Comparison of ENCODE assay signal across 9 mouse cellular contexts in the genomic region with DNA sequence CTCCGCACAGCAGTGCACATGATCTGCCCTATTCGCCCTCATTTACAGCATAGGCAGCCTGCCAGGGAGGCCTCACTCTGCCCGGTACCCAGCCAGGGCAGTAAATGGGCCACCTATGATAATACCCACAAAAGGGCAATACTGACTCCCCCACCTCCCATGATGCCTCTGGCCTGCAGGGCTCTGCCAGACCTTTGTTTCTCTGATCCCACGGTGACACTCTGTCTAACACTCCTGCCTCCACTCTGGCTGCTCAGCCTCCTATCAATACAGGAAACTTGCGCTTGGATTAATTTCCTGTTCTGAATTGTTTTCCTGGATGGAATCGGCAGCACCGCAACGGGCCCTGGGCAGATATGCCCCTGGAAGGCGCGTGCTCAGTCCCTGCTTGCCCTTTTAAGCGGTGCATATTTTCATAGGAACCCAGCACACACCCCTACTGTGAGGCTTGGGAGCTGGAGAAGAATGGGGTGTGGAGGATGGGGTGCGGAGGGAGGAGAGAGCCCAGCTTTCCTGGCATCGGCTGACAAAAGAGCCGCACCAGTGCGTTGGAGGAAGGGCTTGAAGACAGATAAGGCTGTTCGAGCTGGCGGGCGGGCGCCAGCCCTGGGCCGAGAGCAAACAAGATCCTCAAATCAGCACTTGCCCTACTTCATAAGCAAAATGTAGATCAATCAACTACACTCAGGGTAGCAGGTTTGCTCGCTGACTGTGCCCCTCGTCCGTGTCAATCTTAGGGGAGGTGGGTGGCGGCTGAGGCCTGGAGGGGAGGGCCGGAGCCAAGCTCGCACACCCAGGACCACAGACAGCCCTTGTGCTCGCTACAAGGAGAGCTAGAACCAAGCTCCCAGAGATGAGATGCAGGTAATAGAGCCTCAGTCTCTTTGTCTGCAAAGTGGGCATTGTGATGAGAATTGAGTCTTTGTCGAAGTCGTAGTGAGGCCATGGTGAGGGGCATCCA. TPM values are rescaled to one million over a fixed set of nuclear protein-coding genes. Genes with fewer than 3 reads are reported as not detected.
A peak's percentile ranks its signal among the peaks of the same experiment; 100 is the strongest.
DNase-seq lines count a peak whose midpoint lies in the region; ATAC-seq lines count a peak whose summit lies in the region.
"Had no signal": no experiment of that assay in that cellular context is flagged by ENCODE, and none has a peak within 500 bp of the region (broad histone marks: within the 10 kb centered on the region; RNA-seq: fewer than 3 reads in every experiment).

No protein-coding gene starts in this region.

- no peak overlapping the region for H3K4me3 ChIP-seq in heart, embryonic 11.5 days (ENCODE audit: low read depth, low read length)
- H3K4me3 ChIP-seq in midbrain, embryonic 11.5 days (ENCODE audit: low read depth, low read length), result no peak overlapping the region
- H3K4me3 ChIP-seq in stomach, embryonic 16.5 days (replicated peaks; ENCODE audit: low read length), result no peak overlapping the region
- H3K4me3 ChIP-seq: limb, embryonic 15.5 days had no signal

- ATAC-seq in heart, embryonic 11.5 days (replicated peaks; ENCODE audit: insufficient number of reproducible peaks, low FRiP score, low TSS enrichment), result peak; percentile 43
- 0 out of 2 replicates have a peak, but pooled peaks have one; percentile 24 for ATAC-seq in midbrain, embryonic 11.5 days (ENCODE audit: low FRiP score)
- ATAC-seq in stomach, embryonic 16.5 days (ENCODE audit: insufficient read depth, low FRiP score), result peak; percentile 74

- 0 out of 2 replicates have a peak overlapping the region, but pooled peaks have one; percentile 48 for H3K9ac ChIP-seq in heart, embryonic 11.5 days (ENCODE audit: low read depth, low read length)
- peak overlapping the region; percentile 36; the same call in 1 of the 2 replicates for H3K9ac ChIP-seq in midbrain, embryonic 11.5 days (ENCODE audit: low read length)
- no peak overlapping the region for H3K9ac ChIP-seq in stomach, embryonic 16.5 days (ENCODE audit: low read length)
- H3K9ac ChIP-seq: limb, embryonic 15.5 days had no signal

- peak overlapping the region; percentile 45 for H3K4me2 ChIP-seq in heart, embryonic 11.5 days
- no peak overlapping the region for H3K4me2 ChIP-seq in midbrain, embryonic 11.5 days
- peak overlapping the region; percentile 30 for H3K4me2 ChIP-seq in stomach, embryonic 16.5 days (ENCODE audit: low read depth, low read length)
- H3K4me2 ChIP-seq: limb, embryonic 15.5 days had no signal

- DNase-seq in frontal cortex, postnatal 36 days (ENCODE audit: low spot score in 2 of 2), result peak; percentile 21 to 31
- no peak for DNase-seq in frontal cortex, postnatal 10 days (ENCODE audit: low spot score in 2 of 2)
- DNase-seq in left cerebral cortex, postnatal 25 days (ENCODE audit: low spot score in 2 of 2), result peak; percentile 23 to 51
- no peak for DNase-seq in midbrain, embryonic 11.5 days (ENCODE audit: low spot score, missing footprints)
- no peak for DNase-seq in adrenal gland, adult 18-20 months (ENCODE audit: low spot score in 2 of 2)
- no peak for DNase-seq in kidney, adult 8-10 months

- H3K4me1 ChIP-seq in heart, embryonic 11.5 days (ENCODE audit: control insufficient read depth, insufficient read depth, low read length), result peaks cover 13% of the 10 kb centered on the region
- peaks cover 6% of the 10 kb centered on the region for H3K4me1 ChIP-seq in midbrain, embryonic 11.5 days (ENCODE audit: control insufficient read depth, insufficient read depth, low read length)
- no peaks in the 10 kb centered on the region; the same call in 1 of the 2 replicates for H3K4me1 ChIP-seq in stomach, embryonic 16.5 days (ENCODE audit: control insufficient read depth, insufficient read depth, low read length)

- intact Hi-C loops in left cerebral cortex, postnatal 25 days (cut with DNase I), result no loop called here

- H3K27ac ChIP-seq in heart, embryonic 11.5 days (ENCODE audit: low read depth, low read length), result peak overlapping the region; percentile 54
- peak overlapping the region; percentile 61 for H3K27ac ChIP-seq in midbrain, embryonic 11.5 days (ENCODE audit: low read depth, low read length)
- peak overlapping the region; percentile 41 for H3K27ac ChIP-seq in stomach, embryonic 16.5 days (ENCODE audit: low read length)
- H3K27ac ChIP-seq: limb, embryonic 15.5 days had no signal

- H3K27me3 ChIP-seq in heart, embryonic 11.5 days (ENCODE audit: control insufficient read depth, insufficient read depth, low read length), result peaks cover 11% of the 10 kb centered on the region
- no peaks in the 10 kb centered on the region for H3K27me3 ChIP-seq in midbrain, embryonic 11.5 days (ENCODE audit: control insufficient read depth, insufficient read depth, low read length)
- H3K27me3 ChIP-seq in stomach, embryonic 16.5 days (ENCODE audit: control insufficient read depth, insufficient read depth, low read length), result no peaks in the 10 kb centered on the region
- H3K27me3 ChIP-seq: limb, embryonic 15.5 days had no signal

- H3K36me3 ChIP-seq in heart, embryonic 11.5 days (ENCODE audit: control insufficient read depth, insufficient read depth, low read length), result no peaks in the 10 kb centered on the region
- H3K36me3 ChIP-seq in midbrain, embryonic 11.5 days (ENCODE audit: control insufficient read depth, insufficient read depth, low read length), result no peaks in the 10 kb centered on the region
- H3K36me3 ChIP-seq in stomach, embryonic 16.5 days (ENCODE audit: control insufficient read depth, insufficient read depth, low read length), result no peaks in the 10 kb centered on the region
- H3K36me3 ChIP-seq: limb, embryonic 15.5 days had no signal

- H3K9me3 ChIP-seq in heart, embryonic 11.5 days (replicated peaks; ENCODE audit: control insufficient read depth, low read length), result no peaks in the 10 kb centered on the region
- H3K9me3 ChIP-seq in midbrain, embryonic 11.5 days (ENCODE audit: control insufficient read depth, low read length), result no peaks in the 10 kb centered on the region
- no peaks in the 10 kb centered on the region for H3K9me3 ChIP-seq in stomach, embryonic 16.5 days (replicated peaks; ENCODE audit: control insufficient read depth, low read length)
- H3K9me3 ChIP-seq: limb, embryonic 15.5 days had no signal

- 26% methylated on average over 29 of the region's 29 CpGs for WGBS in heart, embryonic 11.5 days (ENCODE audit: insufficient replicate concordance)
- WGBS in midbrain, embryonic 11.5 days, result 58% methylated on average over 29 of the region's 29 CpGs
- whole genome bisulfite sequencing in stomach, embryonic 16.5 days, result 40% methylated on average over 29 of the region's 29 CpGs

RNA-seq across cellular contexts. Expression of a gene that starts 40.8 kb away (rescaled TPM):
- 0.06 and 0.07 TPM in 2 replicates for polyA plus RNA-seq in heart, embryonic 11.5 days (2014; fragmentation: Nextera tagmentation; extraction: Ambion mirVana)
- total RNA-seq in left cerebral cortex, postnatal 25 days (2021), result 10 to 100 TPM; 21.1 to 30.4 TPM
- polyA plus RNA-seq in midbrain, embryonic 11.5 days (2014; fragmentation: Nextera tagmentation; extraction: Ambion mirVana), result 3.5 and 3.6 TPM in 2 replicates
- polyA plus RNA-seq in stomach, embryonic 16.5 days (2015; fragmentation: Nextera tagmentation; extraction: Ambion mirVana), result 0.19 and 0.50 TPM in 2 replicates
- total RNA-seq in adrenal gland, adult 18-20 months (2021), result 1 to 10 TPM in 1 of 2 experiments, under 1 TPM in 1; 0.80 to 1.4 TPM

Comparison
In these comparisons a context has a peak if more than half of its experiments do, and no peak if none do; other contexts are left out.
1. DNase-seq: peak in frontal cortex, postnatal 36 days (2 of 2) and left cerebral cortex, postnatal 25 days (2 of 2); none in frontal cortex, postnatal 10 days (0 of 2), midbrain, embryonic 11.5 days (single experiment), adrenal gland, adult 18-20 months (0 of 2) and kidney, adult 8-10 months (0 of 2).
2. ATAC-seq: peak in every context shown above with its lines; median percentile 74 in stomach, embryonic 16.5 days; 43 in heart, embryonic 11.5 days; 24 in midbrain, embryonic 11.5 days.
3. Peak in every context shown above with its lines, with median percentiles within 50 percentile points of each other: H3K27ac ChIP-seq.